Mouse (Mus musculus) cerebellum, adult 2 months (tissue): ENCODE results near the gene Dhx40.

Source experiments
- CTCF ChIP-seq: fragments of 200-500 bp; IDR thresholded peaks from 2 replicates; pipeline ENCODE4 v1.5.1; 2011; ENCODE audit warnings: low read depth, mild to moderate bottlenecking, control low read depth, low read length, moderate library complexity, borderline replicate concordance; ENCODE audit not compliant: insufficient read depth
- POLR2A ChIP-seq: fragments of 200-500 bp; IDR thresholded peaks from 2 replicates; pipeline ENCODE4 v1.6.1; 2011; ENCODE audit warnings: low read length, control low read depth, borderline replicate concordance; ENCODE audit not compliant: insufficient read depth

- TF ChIP-seq CTCF (no peak), POLR2A (no peak)
These were observed 3.7 kb upstream of the Dhx40 start for GRCm38 (mm10) chr11:86811326-86811630.
